Mouse (Mus musculus): ENCODE measurements around the gene Abca6.

The Abca6 gene

DNA sequence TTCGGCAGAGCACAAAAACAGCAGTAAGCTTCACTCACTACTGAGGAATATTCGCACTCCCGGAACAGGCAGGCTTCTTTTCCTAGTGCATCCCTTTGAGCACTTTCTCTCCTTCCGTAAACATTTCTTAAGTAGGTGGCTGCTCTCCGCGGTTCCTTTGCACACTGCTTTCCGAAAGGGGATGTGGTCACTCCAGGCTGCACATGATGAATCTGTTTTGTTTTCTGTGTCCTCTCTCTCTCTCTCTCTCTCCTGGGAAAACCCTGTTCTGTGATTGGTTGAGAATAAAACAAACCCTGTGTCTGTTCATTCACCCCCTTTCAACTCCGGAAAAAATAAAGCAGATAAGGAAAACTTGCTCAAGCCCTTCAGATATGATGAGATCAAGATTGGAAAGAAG, at the start of gene Abca6:
TSS of gene Abca6 (minus strand) at position 243 of the 400 bp plus-strand sequence.
- no peak for DNase-seq (ENCODE audit: low read depth)

DNA sequence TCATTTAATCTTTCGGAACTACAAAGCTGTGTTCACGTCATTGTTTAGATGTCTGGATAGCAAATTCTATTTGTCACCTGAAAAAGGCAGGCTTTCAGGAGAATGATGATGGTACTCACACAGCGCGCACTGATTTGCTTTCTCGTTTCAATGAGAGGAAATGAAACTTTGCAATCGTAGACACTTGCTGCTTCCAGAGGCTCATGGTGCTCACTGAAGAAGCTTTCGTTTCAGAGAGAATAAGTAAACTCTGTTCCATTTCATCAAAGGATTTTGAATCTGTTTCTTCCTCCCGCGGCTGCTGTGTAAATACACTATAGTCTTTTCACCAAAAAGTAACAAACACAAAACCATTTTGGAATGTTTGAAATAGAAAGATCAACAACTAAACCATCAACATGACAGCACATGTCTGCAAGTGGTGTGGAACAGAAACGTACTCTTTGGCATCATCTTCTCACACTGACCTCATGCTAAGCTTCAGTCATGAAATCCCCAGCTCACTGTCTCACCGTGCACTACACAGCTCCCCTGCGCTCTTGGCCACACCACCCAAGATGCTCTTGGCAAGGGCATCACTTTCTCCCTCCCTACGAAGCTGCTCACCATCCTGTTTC, 46.4 kb upstream of the Abca6 start:
- no peak for DNase-seq (ENCODE audit: low read depth)

DNA sequence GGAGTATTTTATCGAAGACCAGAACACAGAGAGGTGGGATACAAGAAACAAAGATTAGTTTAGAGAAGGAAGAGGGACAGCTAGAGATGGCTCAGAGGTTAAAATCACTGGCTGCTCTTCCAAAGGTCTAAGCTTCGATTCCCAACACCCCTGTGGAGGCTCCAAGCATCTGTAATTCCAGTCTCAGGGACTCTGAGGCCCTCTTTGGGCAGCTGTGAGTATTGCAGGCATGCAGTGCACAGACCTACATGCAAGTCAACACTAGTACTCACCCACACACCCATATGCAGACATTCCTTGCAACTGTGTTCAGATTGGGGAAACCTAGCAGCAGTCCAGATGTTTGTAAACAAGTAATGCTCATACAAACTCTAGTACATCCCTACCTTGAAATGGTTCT, 39.0 kb upstream of the Abca6 start:
- no peak for DNase-seq (ENCODE audit: low read depth)

DNA sequence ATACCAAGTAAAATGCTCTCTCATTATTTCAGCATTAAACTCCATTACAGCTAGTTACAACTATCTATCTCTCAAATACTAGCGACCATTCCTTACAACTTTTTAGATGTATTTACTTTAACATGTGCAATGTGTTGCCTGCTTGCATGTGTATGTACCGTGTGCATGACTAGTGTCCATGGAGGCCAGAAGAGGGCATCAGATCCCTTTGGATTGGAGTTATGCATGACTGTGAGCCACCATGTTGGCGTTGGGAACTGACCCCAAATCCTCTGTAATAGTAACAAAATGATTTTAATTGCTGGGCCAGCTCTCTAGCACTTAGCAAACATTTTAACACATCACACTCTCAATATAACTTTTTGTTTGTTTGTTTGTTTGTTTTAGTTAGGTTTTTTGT, 36.8 kb upstream of the Abca6 start:
- DNase-seq (ENCODE audit: low read depth): no peak

DNA sequence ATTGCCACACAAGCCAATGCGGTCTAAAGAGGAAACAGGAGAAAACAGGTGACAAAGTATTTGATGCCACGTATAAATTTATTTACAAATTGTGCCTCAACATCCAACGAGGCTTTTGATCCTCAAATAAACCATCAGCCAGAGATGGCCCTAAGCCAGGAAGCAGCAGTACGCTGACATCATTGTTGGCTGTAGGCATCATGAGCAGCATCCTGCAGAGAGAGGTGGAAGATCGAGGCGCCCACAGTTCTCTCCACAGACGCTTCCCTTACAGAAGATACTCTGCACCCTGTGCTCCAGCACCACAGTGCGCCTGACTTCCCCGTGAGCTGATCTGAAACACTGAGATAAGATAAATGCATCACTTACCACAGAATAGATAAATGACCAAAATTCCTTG, 36.1 kb upstream of the Abca6 start:
- no peak for DNase-seq (ENCODE audit: low read depth)

DNA sequence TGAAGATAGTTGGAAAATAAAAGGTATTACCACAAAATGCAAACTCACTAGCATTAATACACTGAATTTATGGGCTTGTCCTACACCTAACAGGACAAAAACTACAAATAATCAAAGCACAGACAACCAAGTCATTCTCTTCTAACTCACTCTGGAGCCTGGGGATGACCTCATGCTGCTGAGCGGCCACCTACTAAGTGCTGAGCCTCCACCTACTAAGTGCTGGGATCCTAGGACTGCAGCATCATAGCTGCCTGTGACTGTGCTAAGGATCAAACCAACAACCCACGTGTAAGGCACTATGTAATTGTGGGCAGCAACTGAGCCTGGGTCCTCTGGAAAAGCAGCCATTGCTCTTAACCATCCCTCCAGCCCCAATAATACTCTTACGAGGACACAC, 34.8 kb upstream of the Abca6 start:
- no peak for DNase-seq (ENCODE audit: low read depth)

DNA sequence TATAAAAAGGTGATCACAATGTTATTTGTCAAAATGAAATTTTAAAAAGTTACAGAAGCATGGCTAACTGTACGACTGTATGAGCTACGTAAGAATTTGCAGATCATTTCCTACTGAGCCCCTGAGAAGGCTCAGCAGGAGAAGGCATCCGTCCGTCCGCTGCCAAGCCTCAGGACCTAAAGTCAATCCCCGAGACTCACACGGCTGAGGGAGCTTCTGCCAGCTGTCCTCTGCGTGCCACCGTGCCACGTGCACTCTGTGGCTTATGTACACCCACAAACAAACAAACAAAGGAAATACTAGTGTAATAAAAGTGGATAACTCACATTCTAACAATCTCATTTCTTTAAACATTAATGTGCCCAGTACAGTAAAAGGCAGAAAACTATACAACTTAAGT, 33.3 kb upstream of the Abca6 start:
- DNase-seq (ENCODE audit: low read depth): no peak

DNA sequence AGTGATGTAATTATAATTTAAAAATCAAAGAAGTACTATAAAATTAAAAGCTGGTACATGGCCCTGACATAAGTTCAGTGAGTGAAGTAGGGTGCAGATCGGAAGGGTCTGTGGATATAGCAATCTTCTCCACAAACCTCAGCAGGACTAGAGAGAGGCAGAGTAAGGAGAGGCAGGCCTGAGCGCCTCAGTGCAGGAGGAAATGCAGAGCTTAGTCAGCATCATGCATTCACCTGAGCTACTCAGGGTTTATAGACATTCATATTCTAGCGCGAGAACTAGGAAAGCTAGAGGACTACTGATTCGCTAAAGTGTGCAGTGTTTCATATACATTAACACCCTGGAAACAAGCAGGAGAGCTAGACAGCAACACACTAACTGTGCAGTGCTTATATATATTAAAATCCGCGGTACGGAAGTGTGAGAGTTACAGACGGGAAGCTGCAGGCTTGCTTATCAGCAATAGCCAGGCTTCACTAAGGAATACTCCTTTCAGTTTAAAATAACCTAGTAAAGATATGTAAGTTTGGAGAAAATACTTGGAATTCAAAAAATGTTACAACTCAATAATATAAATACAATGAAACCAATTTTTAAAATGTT, 32.7 kb upstream of the Abca6 start:
- DNase-seq (ENCODE audit: low read depth): no peak

DNA sequence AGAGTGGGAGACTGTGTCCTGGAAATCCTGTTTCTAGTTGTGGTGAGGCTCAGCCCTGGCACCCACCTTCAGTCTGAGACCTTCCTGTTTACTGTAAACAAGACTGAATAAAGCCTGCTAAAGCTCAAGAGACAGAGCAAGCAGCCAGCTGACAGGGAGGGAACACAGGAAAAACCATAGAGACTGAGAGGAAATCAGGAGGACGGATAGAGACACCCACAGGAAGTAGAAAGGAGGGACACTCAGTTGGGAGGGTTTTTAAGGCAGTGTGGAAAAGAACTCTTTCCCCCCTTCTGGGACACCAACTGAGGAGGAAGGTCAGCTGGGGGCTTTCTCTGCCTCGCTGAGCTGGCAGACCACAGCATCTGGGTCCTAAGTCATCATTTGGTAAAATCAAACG, 23.2 kb upstream of the Abca6 start:
- no peak for DNase-seq (ENCODE audit: low read depth)

DNA sequence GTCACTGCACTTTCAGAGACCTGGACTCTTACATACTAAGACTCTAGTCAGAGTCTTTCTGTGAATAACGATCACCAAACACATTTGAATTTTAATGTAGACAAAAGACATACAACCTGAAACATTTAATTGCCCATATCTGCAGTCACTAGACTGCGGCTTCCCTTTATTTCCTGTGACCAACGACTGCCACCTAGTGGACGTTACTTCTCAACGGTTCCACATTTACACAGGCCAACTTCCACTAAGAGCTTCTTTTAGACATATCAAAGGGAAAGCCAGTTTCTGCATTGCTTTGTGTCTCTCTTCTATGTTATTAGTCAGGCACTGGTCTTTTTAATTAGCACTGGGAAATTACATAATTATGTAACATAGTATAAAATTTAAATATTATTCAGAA, 20.2 kb upstream of the Abca6 start:
- DNase-seq (ENCODE audit: low read depth): peak; percentile 84

DNA sequence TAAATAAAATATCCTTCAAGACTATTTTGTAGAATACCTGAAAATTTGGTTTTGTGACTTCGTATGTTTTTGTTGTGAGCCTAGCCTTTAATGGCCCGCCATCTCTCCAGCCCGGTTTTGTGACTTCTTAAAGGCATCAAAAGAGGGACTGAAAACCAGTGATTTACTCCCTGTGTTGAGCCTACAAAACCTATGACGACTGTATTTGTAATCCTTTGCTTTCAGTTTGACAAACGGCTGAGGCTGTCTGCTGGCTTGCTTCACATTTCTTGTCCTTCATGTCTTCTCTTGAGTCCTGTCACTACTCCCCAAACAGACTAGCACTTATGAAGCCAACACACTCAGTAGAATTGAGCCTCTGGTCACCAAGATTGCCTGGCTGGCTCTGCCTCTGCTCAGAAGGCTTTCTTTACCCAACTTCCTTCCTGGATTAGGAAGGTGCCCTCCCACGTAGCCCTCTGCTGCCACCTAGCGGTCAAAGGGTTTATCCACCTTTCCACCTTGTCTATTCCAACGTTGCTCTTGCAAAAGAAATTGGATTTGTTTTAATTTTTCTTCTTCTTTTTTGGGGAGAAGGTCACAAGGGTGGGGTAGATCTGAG, 16.8 kb upstream of the Abca6 start:
- DNase-seq (ENCODE audit: low read depth): peak; percentile 76

DNA sequence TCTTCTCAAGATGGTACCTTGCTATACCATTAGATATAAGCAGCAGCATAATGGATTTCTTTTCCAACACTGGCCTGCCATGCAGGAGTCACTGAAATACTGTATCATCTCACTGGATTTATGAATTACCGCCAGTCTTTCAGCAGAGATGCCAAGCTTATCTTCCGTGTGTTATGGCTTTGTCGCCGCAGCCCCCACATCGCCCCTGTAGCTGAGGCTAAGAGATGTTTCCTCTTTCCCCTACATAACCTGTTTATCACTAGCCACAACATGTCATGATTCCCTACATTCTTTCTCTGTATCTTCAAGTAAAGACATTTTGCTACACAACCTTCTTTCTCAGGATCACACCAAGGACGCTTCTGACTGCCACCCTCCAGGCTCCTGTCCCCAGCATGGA, 15.7 kb upstream of the Abca6 start:
- no peak for DNase-seq (ENCODE audit: low read depth)

DNA sequence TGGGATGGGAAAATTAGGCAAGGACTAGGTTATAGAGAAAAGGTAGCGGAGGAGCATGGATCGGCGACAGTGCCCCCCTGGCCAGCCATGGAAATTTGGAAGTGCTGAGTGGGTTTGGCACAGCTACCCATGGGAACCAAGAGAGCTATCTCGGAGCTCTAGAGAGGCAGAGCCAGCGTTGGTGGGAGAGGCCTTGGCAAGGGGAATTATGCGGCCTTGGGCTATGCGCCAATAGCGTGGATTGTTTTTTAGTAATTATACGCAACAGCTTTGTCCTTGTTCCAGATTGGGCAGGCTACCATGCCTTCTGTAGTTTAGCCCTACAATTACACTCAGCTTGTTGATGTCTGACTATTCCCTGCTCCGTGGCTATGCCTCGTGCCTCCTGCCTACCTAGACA, 15.2 kb upstream of the Abca6 start:
- no peak for DNase-seq (ENCODE audit: low read depth)

DNA sequence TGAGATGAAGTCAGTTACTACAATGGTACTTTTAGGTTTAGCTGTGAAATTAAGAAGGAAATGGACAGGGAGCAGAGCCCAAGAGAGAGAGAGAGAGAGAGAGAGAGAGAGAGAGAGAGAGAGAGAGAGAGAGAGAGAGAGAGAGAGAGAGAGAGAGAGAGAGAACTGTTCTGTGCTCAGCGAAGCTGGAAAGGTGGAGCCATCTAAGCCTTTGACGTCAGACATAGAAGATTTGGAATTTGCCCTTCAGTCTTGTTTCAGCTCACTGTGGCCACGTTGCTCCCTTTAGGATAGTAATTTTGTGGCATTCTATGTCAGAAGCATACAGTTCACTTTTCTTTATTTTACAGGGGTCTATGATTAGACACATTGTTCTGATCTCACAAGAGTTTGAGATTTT, 10.3 kb upstream of the Abca6 start:
- no peak for DNase-seq (ENCODE audit: low read depth)

DNA sequence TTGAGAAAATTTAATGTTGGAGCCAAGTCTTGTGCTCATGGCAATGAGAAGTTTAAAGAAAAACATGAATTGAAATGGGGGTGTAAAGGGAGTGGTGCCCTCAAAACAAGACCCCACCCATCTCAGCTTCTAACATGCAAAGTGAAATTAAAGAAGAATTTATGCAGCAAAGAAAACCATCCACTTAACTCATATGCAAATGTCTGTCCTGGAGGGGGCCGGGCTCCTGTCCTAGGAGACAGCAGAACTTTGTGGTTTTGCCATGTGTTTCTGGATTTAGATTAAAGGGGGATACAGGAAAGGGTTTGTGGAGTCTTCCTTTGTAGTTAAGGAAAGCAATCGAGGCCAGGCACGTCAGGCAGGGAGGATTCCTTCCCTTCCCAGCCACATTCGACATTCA, 6.3 kb upstream of the Abca6 start:
- DNase-seq (ENCODE audit: low read depth): no peak

DNA sequence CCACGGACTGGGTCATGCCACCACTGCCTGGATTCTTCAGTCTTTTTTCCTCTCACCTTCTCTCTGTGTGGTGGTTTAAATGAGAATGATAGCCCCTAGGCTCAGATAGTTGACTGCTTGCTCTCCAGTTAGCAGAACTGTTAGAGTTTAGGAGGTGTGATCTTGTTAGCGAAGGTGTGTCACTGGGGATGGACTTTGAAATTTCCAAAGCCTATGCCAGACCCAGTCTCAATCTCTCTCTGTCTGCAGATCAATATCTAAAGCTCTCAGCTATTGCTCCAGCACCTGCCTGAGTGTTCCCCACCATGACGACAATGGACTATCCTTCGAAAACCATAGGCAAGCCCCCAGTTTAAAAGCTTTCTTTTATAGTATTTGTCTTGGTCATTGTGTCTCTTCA, 5.5 kb upstream of the Abca6 start:
- no peak for DNase-seq (ENCODE audit: low read depth)

DNA sequence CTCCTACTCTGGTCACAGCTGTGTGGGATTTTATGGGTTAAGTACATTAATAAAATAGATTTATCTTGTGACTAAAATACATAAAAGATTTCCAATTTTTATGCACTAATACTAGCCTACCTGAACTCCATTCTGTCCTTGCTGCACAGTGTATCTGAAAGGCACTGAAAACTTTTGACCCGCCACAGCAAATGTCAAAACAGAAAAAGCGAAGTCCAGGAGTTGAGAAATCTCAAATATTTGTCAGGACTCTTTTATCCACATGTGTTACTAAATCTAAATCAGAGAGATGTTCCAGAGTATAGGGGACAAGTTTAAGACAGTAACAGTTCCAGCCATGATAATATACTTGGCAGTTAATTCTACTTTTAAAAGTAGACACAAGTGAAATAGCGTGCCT, 680 bp upstream of the Abca6 start:
- DNase-seq (ENCODE audit: low read depth): no peak

DNA sequence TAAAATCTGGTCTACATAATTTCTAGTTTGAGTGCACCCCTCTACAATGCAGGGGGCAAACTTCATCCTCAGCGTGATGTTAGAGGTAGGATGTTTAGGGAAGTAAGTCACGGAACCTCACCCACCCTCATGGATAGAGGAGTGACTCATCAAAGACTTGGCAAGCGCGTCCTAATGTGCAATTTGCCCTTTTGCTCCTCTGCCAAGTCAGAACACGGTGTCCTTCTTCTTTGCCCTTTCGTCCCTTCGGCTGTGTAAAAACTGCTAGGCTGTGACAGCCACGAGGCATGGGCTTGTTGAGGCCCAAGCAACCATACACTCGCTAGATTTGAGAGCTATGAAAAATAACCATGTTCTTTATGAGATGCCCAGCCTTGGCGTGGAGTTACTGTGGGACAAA, 6.8 kb downstream of the Abca6 start:
- no peak for DNase-seq (ENCODE audit: low read depth)

DNA sequence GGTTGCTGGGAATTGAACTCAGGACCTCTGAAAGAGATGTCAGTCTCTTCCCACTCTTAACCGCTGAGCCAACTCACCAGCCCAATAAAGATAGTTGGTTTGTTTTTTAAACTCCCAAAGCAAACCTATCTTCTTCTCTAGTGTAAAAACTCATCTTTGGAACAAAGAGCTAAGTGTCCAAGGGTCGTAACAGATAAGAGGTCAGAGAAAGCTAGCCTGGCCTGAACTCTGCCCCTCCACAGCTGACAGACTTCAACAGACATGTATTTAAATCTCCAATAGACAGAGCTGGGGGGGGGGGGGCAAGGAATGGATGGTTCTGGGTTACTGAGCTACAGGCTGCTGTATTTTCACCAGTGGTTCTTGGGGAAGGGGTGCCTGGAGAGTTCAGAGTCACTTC, 14.1 kb downstream of the Abca6 start:
- DNase-seq (ENCODE audit: low read depth): no peak

DNA sequence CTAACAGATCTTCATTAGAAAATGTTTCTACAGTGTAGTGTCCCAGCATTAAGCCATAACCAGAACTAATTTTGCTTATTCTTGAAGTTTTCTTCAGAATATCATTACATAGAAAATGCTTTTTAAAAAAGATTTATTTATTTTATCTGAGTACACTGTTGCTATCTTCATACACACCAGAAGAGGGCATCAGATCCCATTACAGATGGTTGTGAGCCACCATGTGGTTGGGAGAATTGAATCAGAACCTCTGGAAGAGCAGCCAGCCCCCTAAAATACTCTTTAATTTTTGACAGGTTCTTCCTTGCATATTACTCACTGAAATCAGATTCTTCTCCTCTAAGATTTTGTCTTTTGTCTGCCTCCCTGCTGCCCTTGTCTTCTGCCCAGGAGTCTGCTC, 18.6 kb downstream of the Abca6 start:
- DNase-seq (ENCODE audit: low read depth): no peak

DNA sequence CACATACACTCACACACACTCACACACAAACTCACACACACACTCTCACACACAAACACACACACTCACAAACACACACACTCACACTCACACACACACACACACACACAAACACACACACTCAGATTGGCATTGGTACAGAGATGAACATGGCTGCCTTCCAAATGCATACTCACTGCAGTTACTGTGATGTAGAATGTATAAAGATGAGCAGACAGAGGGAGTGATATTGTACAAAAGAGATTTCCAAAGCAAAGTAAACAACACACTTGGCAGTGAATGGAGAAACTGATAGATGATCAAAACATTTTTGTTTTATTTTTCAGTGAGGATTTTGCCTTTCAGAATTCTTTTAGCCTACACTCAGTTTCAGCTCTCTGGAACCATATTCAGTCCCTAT, 34.5 kb downstream of the Abca6 start:
- no peak for DNase-seq (ENCODE audit: low read depth)

DNA sequence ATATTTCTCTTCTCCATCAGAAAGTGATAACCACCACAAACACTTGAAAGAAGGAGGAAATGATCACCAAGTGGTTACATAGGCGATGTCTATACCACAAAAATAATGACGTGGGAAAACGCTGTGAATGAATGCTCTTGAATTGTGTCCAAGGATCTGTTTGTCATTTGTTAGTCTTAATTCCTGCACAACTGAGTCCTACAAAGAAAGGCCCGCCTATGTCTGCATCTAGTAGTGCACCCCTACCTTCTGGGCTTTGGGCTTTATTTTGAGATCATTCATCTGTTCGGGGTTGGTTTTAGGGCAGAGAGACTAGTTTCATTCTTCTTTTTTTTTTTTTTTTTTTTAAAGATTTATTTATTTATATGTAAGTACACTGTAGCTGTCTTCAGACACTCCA, 47.6 kb downstream of the Abca6 start:
- DNase-seq (ENCODE audit: low read depth): no peak

DNA sequence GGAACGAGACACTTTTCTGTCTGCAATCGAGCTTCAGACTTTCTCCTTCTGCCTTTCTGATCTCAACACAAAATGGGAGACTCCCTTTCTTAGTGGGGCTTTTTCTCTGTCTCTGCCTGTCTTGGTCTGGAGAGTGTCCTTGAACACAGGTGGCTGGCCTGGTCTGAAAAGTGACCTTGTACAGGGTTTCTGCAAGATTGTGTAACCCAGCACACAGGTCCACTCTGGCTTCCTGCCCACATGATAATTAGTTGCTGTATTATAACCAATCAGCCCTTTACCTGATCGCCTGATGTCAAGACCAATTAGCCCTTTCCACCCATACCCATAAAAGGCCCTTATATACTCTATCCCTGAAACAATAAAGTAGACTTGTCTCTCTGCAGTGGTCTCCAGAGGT, 52.7 kb downstream of the Abca6 start:
- no peak for DNase-seq (ENCODE audit: low read depth)
